Mouse (Mus musculus) liver (tissue): ENCODE data around the gene Fam180a.
A peak's percentile ranks its signal among the peaks of the same experiment; 100 is the strongest.

ENCODE experiments used
- DNase-seq: peaks from one replicate; pipeline ENCODE4 v3.0.0-alpha.2; 2020; ENCODE audit warnings: mixed read lengths

Fam180a gene

DNA sequence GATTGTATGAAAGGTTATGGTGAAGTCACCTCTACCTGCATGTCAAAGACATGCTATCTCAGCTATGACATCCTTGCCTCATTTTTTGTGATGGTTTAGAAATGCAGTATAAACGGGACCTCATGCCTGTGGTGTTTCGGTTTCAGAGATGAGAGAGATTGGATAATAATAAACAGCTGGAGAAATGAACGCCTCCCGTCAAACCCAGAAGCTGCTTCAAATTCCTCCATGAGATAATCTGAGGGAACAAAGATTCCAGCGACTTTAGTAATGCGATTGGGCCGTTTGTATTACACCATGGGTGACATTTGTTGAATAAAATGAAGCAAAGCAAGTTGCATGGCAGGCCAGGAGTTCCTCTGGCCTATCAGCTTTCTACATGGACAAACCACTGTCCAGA is 16.5 kb downstream of the Fam180a start:
- no peak for DNase-seq

DNA sequence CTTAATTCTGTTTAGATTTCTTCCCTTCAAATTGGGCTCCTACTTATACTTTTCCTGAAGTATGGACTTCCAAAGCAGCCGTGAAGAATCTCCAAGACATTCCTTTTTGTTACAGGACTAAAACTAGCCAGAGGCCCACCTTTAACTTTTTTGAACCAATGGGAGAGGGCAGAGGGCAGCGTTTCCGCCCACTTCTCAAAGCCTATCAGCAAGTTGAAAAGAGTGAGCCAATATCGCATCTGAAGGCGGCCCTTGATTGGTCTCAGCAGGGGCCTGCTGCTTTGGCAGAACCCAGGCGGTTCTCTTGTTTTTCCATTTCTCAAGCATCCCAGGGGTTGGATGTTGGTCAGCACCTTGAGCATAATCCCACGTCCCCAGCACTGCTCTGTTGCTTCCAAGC is 17.9 kb downstream of the Fam180a start, which contains the start of gene Slc13a4:
Slc13a4 (minus strand) TSS at position 95 of the 400 bp plus-strand sequence.
- DNase-seq = no peak

DNA sequence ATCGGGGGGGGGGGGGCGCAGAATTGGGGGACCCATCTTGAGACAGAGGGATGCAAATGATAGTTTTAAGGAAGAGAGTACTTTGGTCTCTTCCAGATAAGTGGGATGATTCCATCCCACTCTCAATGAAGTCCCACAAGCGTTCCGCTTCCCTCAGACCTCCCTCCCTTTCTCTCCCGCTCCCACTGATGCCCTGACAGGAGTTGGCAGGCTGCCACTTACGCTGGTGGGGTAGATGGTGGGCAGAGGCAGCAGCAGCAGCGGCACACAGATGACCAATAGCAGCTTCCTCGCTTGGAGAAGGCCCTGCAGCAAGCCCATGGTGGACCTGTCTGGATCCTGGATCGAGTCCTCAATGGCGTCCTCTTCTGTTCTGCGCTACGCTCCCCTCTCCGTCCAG is 18.8 kb downstream of the Fam180a start:
- no peak for DNase-seq

DNA sequence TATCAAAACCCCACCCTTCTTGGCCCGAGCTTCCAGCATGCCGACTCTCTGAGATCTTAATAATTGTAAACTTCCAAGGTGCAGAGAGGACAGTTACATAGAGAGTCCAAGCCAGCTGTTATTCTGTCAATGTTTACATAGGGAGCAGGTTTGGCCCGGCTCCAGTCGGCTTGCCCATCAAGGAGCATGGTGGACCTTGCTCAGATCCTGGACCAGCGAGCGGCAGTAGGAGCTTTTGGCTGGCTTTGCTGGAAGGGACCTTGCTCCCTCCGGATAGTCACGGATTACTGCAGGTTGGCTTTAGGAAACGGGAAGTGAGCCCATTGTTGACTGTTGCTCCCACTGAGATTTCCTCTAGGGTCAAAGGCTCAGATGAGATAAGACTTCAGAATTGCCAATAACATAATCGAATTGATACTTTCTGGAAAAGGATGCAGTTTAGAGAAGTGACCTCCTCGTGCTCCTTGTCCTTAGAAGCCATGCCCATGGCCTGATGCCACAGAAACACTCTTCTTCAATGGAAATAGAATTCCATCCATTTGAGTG is 22.5 kb downstream of the Fam180a start:
- peak; percentile 55 for DNase-seq

DNA sequence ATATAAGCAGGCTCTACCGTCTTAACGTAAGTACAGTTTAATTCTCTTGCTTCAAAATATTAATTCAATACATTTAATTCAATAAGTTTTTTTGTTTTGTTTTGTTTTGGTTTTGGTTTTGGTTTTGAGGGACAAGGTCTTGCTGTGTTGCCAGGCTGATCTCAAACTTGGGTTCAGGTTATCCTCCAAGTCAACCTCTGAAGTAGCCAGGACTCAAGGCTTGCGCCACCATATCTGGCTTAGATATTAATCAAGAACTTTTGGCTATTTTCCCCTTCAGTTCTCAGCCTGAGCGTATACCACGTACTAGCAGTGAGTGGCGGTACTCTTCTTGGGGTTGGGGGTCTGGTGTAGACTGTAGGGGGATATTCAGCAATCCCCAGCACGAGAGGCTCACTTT is 23.4 kb downstream of the Fam180a start:
- DNase-seq = no peak

DNA sequence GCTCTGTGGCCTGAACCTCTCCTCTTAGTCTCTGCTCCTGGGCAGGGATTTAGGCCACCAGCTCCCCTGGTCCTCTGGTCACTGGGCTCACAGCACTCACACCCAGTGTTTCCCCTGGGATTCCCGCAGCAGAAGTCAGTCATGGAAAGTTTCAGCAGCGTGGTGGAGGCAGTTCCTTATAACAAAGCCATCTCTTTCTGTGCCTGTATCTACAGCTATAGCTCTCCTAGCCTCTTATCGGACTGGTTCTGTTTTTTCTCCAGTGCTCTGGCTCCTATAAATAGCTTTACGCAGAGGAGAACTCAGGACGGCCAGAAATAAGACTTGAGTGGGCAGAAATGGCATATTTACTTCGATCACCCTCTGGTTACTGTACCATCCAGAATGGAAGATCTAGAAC is 27.6 kb downstream of the Fam180a start:
- DNase-seq = no peak

DNA sequence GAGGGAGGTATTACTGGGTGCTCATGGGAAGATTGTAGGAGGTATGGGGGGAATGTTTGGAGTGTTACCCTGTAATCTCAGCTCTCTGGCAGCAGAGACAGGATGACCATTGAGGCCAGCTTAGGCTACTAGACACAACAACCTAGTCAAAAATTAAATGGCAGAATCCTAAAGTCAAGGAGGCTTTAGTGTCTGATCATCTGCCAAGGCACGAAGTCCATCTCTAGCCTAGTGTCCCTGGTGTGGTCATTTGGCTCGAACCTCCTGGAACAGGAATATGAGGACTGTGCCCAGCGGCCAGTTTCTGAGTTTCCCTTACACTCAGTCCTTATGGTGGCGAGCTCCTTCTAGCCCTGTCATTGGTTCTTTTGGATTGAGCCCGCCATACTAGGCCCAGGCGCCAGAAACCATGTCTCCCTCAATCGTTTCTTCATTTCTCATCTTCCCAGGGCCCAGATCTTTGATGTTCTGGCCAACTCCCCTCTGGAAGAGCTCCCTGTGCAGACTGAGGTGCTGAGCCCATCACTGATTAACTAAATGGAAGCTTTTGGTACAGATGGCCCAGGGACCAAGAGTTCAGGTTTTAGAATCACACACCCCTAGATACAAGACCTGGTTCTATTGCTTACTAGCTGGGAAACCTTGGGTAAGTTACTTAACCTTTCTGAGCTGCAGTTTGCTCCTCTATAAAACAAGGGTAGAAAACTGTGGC is 28.3 kb downstream of the Fam180a start:
- no peak for DNase-seq

DNA sequence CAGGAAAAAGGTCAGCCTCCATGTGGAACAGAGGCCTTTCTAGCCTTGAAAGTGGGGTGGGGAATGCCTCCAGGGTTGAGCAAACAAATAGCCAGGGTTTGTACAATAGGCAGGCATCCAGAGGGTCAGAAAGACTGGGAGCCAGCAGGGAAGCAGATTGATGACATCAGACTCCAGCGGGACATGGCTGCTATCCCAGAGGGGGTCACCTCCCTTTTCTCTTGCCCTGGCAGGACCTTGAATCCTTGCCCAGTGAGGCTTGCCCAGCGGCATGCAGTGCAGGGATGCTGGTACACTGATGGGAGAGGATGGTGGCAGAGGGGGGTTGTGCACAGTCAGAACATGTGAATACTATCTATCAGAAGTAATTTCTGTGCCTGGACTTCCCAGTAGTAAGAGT is 28.9 kb downstream of the Fam180a start:
- no peak for DNase-seq

DNA sequence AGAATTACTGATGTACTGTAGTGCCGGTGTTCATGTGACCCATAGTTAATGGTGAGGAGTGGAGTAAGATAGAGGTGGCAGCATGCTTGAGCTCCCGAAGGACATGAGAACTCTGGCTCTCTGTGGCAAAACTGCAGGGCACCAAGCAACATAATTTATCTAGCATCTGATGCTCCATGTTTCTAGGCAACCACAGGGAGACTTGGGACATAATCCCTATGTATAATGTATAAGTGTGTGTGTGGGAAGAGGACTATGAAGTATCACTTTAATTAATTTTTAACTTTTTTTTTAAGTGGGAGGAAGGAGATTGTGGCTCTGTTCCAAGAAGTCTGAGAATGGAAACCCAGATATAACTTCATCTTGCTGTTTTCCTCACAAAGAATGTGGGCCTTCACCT is 31.0 kb downstream of the Fam180a start:
- no peak for DNase-seq

DNA sequence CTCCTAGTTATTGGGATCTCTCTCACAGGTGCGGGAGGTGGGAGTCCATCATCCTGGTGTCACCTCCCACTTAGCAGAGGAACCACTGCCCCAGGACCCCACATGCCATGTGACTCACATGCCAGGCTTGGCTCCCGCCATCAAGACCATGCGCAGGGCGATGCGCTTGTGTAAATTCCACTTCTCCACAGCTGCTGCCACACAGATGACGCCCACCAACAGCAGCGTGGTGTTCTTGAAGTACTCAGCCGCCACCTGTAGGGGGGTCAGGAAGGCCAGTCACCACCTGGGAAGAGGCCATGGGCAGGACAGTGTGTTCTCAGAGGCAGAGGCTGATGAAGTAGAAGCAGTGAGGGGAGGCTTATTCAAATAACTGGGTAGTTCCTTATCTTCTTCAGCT is 36.3 kb downstream of the Fam180a start:
- no peak for DNase-seq

DNA sequence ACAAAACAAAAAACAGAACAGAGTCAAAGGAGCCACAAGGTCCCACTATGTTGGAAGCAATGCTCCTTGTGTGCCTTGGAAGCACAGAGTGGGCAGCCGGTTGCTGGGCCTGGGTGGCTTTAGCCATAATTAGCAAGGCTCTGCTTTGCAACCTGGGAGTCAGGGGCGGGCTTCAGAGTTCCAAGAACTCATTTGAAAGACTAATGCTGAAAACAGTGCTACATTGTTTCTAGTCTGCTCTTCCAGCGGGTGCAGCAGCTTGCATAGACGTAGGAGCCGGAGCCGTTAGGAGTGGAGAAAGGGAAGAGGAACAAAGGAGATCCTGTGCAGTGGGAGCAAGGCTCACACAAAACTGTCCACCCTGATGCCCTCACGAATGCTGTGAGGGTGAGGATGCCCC is 37.0 kb downstream of the Fam180a start:
- DNase-seq = no peak

DNA sequence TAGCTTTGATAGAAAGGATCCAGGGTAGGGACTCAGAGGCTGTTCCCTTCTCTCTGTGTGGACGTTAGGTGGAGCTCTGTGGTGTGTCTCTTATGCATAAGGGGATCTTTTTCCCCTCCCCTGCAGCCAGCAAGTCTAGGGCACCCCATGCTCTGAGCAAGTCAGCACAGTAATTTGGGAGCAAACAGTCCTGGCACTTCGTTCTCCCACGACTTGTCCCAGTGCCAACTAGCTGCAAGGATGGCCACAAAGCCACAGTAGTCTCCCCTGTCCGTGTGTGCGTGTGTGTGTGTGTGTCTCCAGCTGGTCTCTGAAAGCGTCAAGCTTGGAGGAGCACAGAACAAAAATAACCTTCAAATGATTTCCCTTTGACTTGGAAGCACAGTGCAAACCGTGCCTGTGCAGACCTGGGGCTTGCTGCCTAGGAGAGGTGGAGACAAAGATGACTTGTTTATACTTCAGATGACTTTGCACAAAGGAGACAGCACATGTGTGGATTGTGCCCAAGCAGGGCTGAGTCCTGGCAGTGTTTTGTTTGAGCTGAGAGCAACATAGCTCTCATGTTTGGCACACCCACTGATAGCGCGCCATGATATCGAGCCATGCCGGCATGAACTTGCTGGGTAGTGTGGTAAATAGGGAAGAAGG is 37.7 kb downstream of the Fam180a start:
- DNase-seq = no peak

DNA sequence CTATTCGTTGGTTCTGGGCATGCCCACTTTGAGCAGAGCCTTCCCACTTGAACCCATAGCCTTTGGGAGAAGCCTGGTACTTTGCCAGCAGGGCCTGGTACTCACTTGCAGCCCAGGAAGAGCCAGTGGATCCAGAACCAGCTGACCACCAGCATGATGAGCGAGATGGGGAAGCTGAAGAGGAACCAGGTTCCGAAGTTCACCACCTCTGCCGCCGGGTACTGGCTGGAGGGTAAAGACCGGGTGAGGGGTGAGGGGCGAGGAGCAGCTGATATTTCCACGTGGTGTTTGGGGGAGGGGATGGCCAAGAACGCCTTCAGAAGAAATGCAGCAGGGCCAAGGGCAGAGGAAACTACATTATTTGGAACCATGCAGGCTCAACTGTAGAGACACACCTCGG is 46.6 kb downstream of the Fam180a start:
- DNase-seq = no peak

DNA sequence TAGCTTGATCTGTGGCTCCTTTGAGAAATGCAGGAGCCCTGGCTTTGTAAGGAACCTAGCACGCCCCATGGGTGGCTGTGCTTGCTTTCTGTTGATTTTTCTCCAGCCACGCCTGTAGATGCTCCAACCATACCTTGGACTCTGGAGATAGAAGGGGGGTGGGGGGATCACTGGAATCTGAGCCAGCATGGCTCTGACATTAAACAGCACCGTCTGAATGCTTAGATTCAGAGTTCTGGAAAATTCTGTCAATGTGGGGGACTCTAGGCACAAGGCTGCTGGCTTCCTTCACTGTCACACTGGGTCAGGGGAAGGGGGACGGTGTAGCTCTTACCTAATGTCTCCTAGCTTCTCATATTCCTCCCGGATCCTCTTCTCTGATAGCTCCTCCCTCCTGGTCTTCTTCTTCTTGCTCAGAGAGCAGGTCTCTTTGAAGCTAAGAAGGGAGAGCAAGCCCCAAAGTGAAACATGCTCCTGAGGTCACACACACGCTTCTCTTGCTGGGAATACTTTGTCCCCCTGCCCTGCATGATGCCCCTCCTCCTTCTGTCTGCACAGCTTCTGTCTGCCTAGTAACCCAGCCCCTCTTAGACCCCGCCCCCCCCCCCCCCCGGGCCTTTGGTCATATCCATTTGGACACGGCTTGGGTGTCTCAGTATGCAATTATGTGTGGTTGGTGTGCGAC is 47.9 kb downstream of the Fam180a start:
- no peak for DNase-seq

DNA sequence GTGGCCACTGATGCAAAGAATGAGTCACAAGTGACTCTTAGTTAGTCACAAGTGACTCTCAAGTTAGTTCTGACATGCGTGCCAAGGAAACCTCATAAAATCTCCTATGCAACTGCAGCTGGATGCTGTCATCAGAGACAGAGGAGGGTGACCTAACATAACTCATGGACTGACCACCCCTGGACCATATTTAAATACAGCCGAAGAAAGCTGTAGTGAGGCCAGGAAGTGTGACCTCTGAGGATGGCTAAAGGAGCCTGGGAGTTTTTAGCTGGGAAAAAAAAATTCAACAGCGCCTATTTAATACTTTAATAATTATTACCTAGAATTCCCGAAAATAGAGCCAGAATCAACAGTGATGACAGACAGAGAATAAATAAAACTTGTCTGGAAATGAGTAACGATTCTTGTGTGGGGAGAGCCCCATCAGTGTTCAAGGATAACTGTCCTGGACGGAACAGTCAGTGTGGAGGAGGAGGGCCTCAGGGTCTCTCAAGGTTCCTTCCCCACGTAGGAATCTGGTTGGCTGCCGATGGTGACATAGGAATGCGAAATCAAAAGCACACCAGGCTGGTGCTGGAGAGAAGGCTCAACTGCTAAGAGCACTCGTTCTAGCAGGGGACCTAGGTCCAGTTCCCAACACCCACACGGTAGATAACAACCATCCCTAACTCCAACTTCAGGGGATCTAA is 52.4 kb downstream of the Fam180a start:
- no peak for DNase-seq

DNA sequence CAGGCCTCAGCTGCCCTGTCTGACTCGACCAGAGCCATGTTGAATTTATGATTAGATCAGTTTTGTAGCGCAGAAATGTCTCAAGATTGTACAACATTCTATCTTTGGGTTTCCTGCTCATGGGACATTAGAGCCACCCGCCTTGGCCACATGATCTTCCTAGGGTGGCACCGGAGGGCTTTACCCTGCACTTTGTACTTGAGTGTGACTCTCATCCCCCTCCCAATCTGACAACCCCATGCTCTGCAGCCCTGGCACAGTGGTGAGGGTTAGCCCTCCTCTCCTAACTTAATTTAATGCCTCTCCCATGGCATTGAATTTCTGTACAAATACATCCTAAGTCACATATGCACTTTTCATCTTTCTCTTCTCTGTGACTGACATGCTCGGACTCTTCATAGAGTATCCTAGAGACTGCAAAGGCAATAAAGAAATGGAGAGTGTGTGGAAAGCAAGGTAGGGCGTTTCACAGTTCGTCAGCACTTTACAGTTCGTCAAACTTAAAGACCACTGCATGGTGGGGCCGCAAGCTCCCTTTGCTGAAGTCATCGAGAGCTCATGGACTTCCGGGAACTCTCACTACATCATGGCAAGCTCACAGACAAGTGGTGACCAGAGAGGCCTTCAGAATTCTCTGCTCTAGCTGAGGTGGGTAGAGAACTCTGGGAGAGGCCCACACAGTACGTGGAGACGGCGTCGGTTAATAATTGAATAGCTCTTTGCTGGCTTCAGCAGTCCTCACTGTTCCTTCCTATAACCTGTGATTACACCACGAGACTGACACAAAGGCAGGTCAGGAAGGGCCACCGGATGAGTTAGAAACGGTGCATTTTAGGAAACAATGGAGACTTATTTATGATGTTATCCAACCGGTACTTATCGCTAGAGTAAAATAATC is 53.8 kb downstream of the Fam180a start:
- no peak for DNase-seq

DNA sequence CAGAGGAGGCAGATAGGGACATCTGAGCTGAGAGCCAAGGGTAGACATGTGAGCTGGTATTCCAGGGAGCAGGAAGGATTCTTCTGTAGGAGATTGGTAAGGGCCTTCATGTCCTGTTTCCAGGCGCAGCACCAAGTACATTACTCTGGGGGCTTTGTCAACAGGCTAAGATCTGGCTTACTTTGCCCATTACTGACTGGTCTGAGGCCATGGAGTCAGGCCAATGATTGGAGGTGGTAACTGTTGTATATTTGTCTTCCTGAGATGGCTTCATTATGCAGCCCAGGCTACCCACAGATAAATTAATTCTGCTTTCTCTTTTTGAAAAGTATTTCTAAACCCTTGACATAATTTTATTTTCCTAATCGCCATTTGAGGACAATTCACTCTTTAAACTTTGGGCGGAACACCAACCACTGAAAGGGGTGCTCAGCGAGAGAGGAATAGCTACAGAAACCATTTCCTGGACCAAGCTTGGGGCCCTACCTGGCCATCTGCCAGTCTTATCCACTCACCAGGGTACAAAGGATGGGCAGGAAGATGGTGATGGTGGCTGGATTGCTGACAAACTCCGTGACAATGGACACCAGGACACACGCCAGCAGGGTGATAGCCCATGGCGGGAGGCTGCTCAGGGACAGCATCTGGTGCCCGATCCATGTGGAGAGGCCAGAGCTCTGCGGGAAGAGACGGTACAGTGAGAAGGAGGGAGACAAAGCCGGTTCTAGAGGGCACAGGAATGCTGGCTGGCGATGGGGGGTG is 54.7 kb downstream of the Fam180a start:
- no peak for DNase-seq

DNA sequence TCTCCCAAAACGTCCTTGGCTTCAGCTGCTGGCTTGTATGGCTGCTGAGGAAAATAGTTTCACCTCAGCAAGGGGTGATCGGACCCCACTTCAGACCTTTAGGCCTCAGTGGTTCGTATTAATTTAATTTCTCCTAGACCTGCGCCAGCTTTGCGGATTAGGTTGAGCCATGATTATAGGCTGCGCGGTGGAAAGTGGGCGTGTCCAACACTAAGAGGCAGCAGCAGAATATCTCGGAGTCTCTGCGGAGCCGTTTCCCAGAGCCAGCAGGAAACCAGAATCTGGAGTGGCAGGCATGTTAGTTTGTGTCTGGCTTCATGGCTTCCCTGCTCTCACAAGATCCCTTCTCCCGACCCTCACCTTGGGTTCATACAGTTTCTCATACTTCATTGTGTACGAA is 56.3 kb downstream of the Fam180a start:
- peak; percentile 35 for DNase-seq

DNA sequence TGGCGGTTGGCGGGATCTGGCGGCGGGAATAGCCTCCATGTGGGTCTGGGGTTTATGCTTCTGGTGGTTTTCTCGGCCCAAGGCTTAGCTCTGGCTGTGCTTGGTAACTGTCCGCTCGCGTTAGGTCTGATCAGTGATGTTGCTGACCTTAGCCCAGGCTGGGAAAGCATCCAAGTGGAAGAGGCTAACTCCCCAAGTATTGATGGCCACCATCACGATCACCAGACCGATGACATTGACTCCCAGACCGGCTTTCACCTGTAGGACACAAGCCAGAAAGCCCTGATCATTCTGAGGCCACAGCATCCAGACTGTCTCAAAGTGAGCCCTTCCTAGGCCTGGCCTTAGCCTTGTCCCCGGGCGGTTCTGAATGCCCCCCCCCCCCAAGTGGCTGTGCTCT is 57.2 kb downstream of the Fam180a start:
- no peak for DNase-seq

DNA sequence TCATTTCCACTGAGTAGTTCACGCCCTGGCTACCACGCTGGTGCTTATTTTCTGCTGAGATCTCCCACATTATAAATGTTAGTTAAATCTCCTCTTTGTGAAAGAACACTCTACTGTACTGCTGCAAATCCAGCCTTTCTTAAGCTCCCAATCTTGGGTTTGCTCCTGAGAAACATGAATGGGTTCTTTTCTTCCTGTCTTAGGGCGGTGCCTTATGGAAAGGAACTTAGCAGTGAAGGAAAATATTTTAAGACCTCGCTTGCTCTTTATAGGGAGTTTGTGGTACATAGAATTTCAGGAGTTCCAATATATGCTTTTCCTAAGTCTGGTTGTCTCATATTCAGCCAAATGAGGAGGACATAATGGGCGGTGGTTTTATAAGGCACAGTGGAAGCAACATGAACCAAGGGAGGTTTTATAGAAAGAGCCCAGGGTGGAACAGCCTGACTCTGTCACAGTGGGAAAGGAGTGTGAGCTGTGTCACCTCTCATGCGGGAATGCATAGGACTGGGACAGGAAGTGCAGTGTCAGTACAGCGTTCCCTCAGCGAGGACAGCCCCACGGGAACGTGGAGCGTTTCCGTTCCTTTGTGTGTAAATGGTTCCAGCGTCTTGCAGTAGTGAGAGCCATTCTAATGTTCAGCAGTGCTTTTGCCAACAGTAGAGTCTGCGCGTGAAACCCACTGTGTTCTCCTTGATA is 60.2 kb downstream of the Fam180a start:
- no peak for DNase-seq
